11 mouse cellular contexts compared by ENCODE assay signal in the genomic region with DNA sequence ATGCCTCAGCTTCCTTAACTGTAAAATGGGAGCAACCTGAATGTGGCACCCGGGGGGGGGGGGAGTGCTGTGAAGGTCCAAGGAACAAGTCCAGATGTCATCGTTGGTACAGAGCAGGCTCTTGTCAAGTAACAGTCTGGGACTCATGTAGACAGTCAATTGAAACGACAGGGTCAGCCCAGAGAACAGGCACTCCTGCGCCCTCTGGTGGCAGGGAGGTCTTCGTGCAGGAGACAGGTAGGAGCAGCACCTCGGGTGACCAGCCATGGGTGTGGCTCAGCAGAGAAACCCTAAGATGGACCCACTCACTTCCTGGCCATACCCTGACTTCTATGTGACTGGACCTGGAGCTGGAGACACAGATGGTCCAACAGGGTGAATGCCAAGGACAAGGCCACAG. TPM values are rescaled to one million over a fixed set of nuclear protein-coding genes. Genes with fewer than 3 reads are reported as not detected.
A peak's percentile ranks its signal among the peaks of the same experiment; 100 is the strongest.
DNase-seq lines count a peak whose midpoint lies in the region; ATAC-seq and TF ChIP-seq lines count a peak whose summit lies in the region.
"Had no signal": no experiment of that assay in that cellular context is flagged by ENCODE, and none has a peak within 500 bp of the region (broad histone marks: within the 10 kb centered on the region; RNA-seq: fewer than 3 reads in every experiment).

No protein-coding gene starts in this region.

- no peak for TF ChIP-seq POLR2A in ES-Bruce4 (IDR thresholded peaks at IDR 0.05; ENCODE audit: insufficient read depth, low read length)

- no peaks in the 10 kb centered on the region for H3K4me1 ChIP-seq in ES-Bruce4 (ENCODE audit: control insufficient read depth, insufficient read depth, low read length)
- no peaks in the 10 kb centered on the region for H3K4me1 ChIP-seq in forebrain, embryonic 14.5 days (ENCODE audit: control insufficient read depth, insufficient read depth, low read length)
- H3K4me1 ChIP-seq: midbrain, embryonic 13.5 days had no signal

- H3K36me3 ChIP-seq in ES-Bruce4 (ENCODE audit: control insufficient read depth, insufficient read depth, low read length, poor library complexity, severe bottlenecking), result no peaks in the 10 kb centered on the region
- H3K36me3 ChIP-seq in forebrain, embryonic 14.5 days (ENCODE audit: control insufficient read depth, insufficient read depth, low read length), result no peaks in the 10 kb centered on the region
- H3K36me3 ChIP-seq: midbrain, embryonic 13.5 days had no signal

- peak; percentile 50 for ATAC-seq in inflammation-experienced regulatory T-cells, adult 6 months
- ATAC-seq in forebrain, embryonic 14.5 days, result no peak
- ATAC-seq: midbrain, embryonic 13.5 days had no signal

- WGBS in forebrain, embryonic 14.5 days, result 73% methylated on average over 6 of the region's 6 CpGs

- H3K4me3 ChIP-seq in ES-Bruce4 (ENCODE audit: low read depth, low read length), result no peak overlapping the region
- H3K4me3 ChIP-seq in forebrain, embryonic 14.5 days (ENCODE audit: low read depth, low read length), result no peak overlapping the region
- H3K4me3 ChIP-seq: midbrain, embryonic 13.5 days had no signal

- peak; percentile 8 for DNase-seq in adrenal gland, postnatal 10 days
- DNase-seq in adrenal gland, postnatal 25 days, result no peak
- DNase-seq in spleen, postnatal 4 days (ENCODE audit: low spot score in 2 of 2), result peak; percentile 26 to 71
- no peak for DNase-seq in MN1 (ENCODE audit: low spot score)
- no peak for DNase-seq in frontal cortex, postnatal 14 days (ENCODE audit: low spot score in 2 of 2)
- DNase-seq in forebrain, embryonic 14.5 days (ENCODE audit: low spot score), result no peak
- DNase-seq: cerebellum, adult 2 months had no signal

- no peak overlapping the region for H3K9ac ChIP-seq in ES-Bruce4 (ENCODE audit: low read depth, poor library complexity, severe bottlenecking)
- no peak overlapping the region for H3K9ac ChIP-seq in forebrain, embryonic 14.5 days (ENCODE audit: low read length)
- H3K9ac ChIP-seq: hindbrain, embryonic 14.5 days; midbrain, embryonic 13.5 days had no signal

- no peaks in the 10 kb centered on the region for H3K9me3 ChIP-seq in ES-Bruce4 (replicated peaks; ENCODE audit: control insufficient read depth, insufficient read depth, low read length, poor library complexity, severe bottlenecking)
- no peaks in the 10 kb centered on the region for H3K9me3 ChIP-seq in forebrain, embryonic 14.5 days (replicated peaks; ENCODE audit: control insufficient read depth, low read length)
- H3K9me3 ChIP-seq: midbrain, embryonic 13.5 days had no signal

- TF ChIP-seq CTCF in ES-Bruce4 (IDR thresholded peaks at IDR 0.05; ENCODE audit: low read depth, low read length), result peak; percentile 69

- no peak overlapping the region for H3K4me2 ChIP-seq in forebrain, embryonic 14.5 days (ENCODE audit: low read length)
- H3K4me2 ChIP-seq: hindbrain, embryonic 14.5 days; midbrain, embryonic 13.5 days had no signal

- no peaks in the 10 kb centered on the region for H3K27me3 ChIP-seq in ES-Bruce4 (ENCODE audit: control insufficient read depth, insufficient read depth, low read length, poor library complexity, severe bottlenecking)
- H3K27me3 ChIP-seq in forebrain, embryonic 14.5 days (replicated peaks; ENCODE audit: control insufficient read depth, insufficient read depth, low read length), result no peaks in the 10 kb centered on the region
- H3K27me3 ChIP-seq: midbrain, embryonic 13.5 days had no signal

- TF ChIP-seq EP300 in ES-Bruce4 (IDR thresholded peaks at IDR 0.05; ENCODE audit: insufficient read depth, low read depth, low read length), result no peak

- H3K27ac ChIP-seq in ES-Bruce4 (ENCODE audit: insufficient read depth, low read length), result no peak overlapping the region
- H3K27ac ChIP-seq in forebrain, embryonic 14.5 days (ENCODE audit: low read depth, low read length), result no peak overlapping the region
- H3K27ac ChIP-seq: hindbrain, embryonic 14.5 days; midbrain, embryonic 13.5 days had no signal

RNA-seq across cellular contexts. Expression of gene Las1l, which starts 42.8 kb away (rescaled TPM):
- total RNA-seq in adrenal gland, postnatal 10 days (2021), result 10 to 100 TPM; 37.4 to 42.4 TPM
- total RNA-seq in adrenal gland, postnatal 25 days (2021), result 43.6 and 47.6 TPM in 2 replicates
- 103 TPM in 2 replicates for polyA plus RNA-seq in ES-Bruce4 (2011; ENCODE audit: insufficient read depth, insufficient read length, low read depth, missing spikeins)
- polyA plus RNA-seq in inflammation-experienced regulatory T-cells, adult 6 months (2017; shearing (Covaris generic)), result 10 to 100 TPM; 35.5 to 75.7 (median 70.6) TPM
- 27.6 and 37.9 TPM in 2 replicates for polyA plus RNA-seq in forebrain, embryonic 14.5 days (2014; fragmentation: Nextera tagmentation; extraction: Ambion mirVana)

Comparison
In these comparisons a context has a peak if more than half of its experiments do, and no peak if none do; other contexts are left out.
1. DNase-seq: peak in adrenal gland, postnatal 10 days (single experiment) and spleen, postnatal 4 days (2 of 2); none in adrenal gland, postnatal 25 days (single experiment), MN1 (single experiment), frontal cortex, postnatal 14 days (0 of 2) and forebrain, embryonic 14.5 days (single experiment).